Mouse (Mus musculus) forebrain, embryonic 11.5 days (tissue): Measurements from ENCODE around the gene Tlr4. TPM values are rescaled to one million over a fixed set of nuclear protein-coding genes. Genes with fewer than 3 reads are reported as not detected.

Experiments used
- ATAC-seq: fragments of 200-750 bp; cut with Nextera tagmentation; replicated peaks from 2 replicates; pipeline ENCODE4 v1.8.0; 2017; ENCODE audit warnings: moderate TSS enrichment; ENCODE audit not compliant: low FRiP score
- DNase-seq: peaks from one replicate; pipeline ENCODE4 v3.0.0-alpha.2; 2017; ENCODE audit warnings: low spot score
- H3K27ac ChIP-seq: fragments of 300-500 bp; sonication (generic); 2 replicates; pipeline ENCODE4 v1.5.1; 2014; ENCODE audit warnings: low read depth, low read length
- H3K27me3 ChIP-seq: fragments of 300-500 bp; sonication (generic); 2 replicates; pipeline ENCODE4 v1.6.1; 2014; ENCODE audit warnings: mild to moderate bottlenecking, low read length, mixed read lengths; ENCODE audit not compliant: control insufficient read depth, insufficient read depth
- H3K36me3 ChIP-seq: fragments of 300-500 bp; sonication (generic); 2 replicates; pipeline ENCODE4 v1.6.1; 2014; ENCODE audit warnings: mild to moderate bottlenecking, low read length, moderate library complexity, mixed read lengths; ENCODE audit not compliant: control insufficient read depth, insufficient read depth
- H3K4me1 ChIP-seq: fragments of 300-500 bp; sonication (generic); replicated peaks from 2 replicates; pipeline ENCODE4 v1.6.1; 2014; ENCODE audit warnings: low read length, mixed read lengths; ENCODE audit not compliant: control insufficient read depth, insufficient read depth
- H3K4me2 ChIP-seq: fragments of 300-500 bp; sonication (generic); 2 replicates; pipeline ENCODE4 v1.6.1; 2014; ENCODE audit warnings: low read depth, mild to moderate bottlenecking, low read length, moderate library complexity, mixed read lengths; ENCODE audit not compliant: severe bottlenecking
- H3K4me3 ChIP-seq: fragments of 300-500 bp; sonication (generic); 2 replicates; pipeline ENCODE4 v1.5.1; 2014; ENCODE audit warnings: low read depth, low read length
- H3K9ac ChIP-seq: fragments of 300-500 bp; sonication (generic); 2 replicates; pipeline ENCODE4 v1.6.1; 2014; ENCODE audit warnings: low read length
- H3K9me3 ChIP-seq: fragments of 300-500 bp; sonication (generic); 2 replicates; pipeline ENCODE4 v1.6.1; 2016; ENCODE audit warnings: low read length, mixed read lengths; ENCODE audit not compliant: control insufficient read depth
- WGBS: fragments of 180-500 bp; shearing (Covaris S2); extraction: QIAGEN DNeasy Blood & Tissue Kit; methylation state at CpG from one replicate; pipeline ENCODE4 v1.1.7; 2014; 5-methylcytosine and 5-hydroxymethylcytosine counted together
- polyA plus RNA-seq: library from polyadenylated mRNA; unstranded; fragments of >200 nt; fragmentation: Nextera tagmentation; extraction: Ambion mirVana; gene quantifications from 2 replicates; pipeline ENCODE4 v1.2.1, GENCODE M21; 2014

The Tlr4 gene
- polyA plus RNA-seq, 1 experiment from 2014 or later, result 1.0 TPM

- WGBS, result 76% methylated on average over 3 of the region's 3 CpGs
- no peak for ATAC-seq
- Histone ChIP-seq H3K27me3 (no peaks in the 10 kb centered on the region), H3K4me2 (no peak overlapping the region), H3K4me3 (no peak overlapping the region), H3K4me1 (no peaks in the 10 kb centered on the region), H3K27ac (no peak overlapping the region), H3K9me3 (no peaks in the 10 kb centered on the region), H3K36me3 (no peaks in the 10 kb centered on the region), H3K9ac (no peak overlapping the region)
- no peak for DNase-seq
Measured at GRCm38 (mm10) chr4:66974918-66975317, 147.5 kb downstream of the Tlr4 start.
